Mouse (Mus musculus) neural tube, embryonic 11.5 days (tissue): Measurements from ENCODE around the gene Sept6. TPM values are rescaled to one million over a fixed set of nuclear protein-coding genes. Genes with fewer than 3 reads are reported as not detected.

Experiments used
- ATAC-seq: fragments of 200-750 bp; cut with Nextera tagmentation; 2 replicates; pipeline ENCODE4 v1.8.0; 2017; ENCODE audit warnings: moderate number of reproducible peaks, mild to moderate bottlenecking, moderate TSS enrichment, moderate library complexity; ENCODE audit not compliant: insufficient read depth, low FRiP score, low TSS enrichment
- DNase-seq: peaks from one replicate; pipeline ENCODE4 v3.0.0-alpha.2; 2015; ENCODE audit warnings: low spot score
- H3K27ac ChIP-seq: fragments of 300-500 bp; sonication (generic); 2 replicates; pipeline ENCODE4 v1.5.1; 2014; ENCODE audit warnings: low read depth, mild to moderate bottlenecking, low read length
- H3K27me3 ChIP-seq: fragments of 300-500 bp; sonication (generic); 2 replicates; pipeline ENCODE4 v1.6.1; 2014; ENCODE audit warnings: mild to moderate bottlenecking, low read length, mixed read lengths; ENCODE audit not compliant: control insufficient read depth, insufficient read depth
- H3K36me3 ChIP-seq: fragments of 300-500 bp; sonication (generic); 2 replicates; pipeline ENCODE4 v1.6.1; 2014; ENCODE audit warnings: mild to moderate bottlenecking, low read length, moderate library complexity, mixed read lengths; ENCODE audit not compliant: control insufficient read depth, insufficient read depth
- H3K4me1 ChIP-seq: fragments of 300-500 bp; sonication (generic); 2 replicates; pipeline ENCODE4 v1.6.1; 2014; ENCODE audit warnings: low read length, mixed read lengths; ENCODE audit not compliant: control insufficient read depth, insufficient read depth
- H3K4me2 ChIP-seq: fragments of 300-500 bp; sonication (generic); 2 replicates; pipeline ENCODE4 v1.6.1; 2014; ENCODE audit warnings: low read depth, mild to moderate bottlenecking, moderate library complexity
- H3K4me3 ChIP-seq: fragments of 300-500 bp; sonication (generic); 2 replicates; pipeline ENCODE4 v1.5.1; 2014; ENCODE audit warnings: low read depth, low read length
- H3K9ac ChIP-seq: fragments of 300-500 bp; sonication (generic); 2 replicates; pipeline ENCODE4 v1.6.1; 2014; ENCODE audit warnings: mild to moderate bottlenecking, low read length
- H3K9me3 ChIP-seq: fragments of 300-500 bp; sonication (generic); 2 replicates; pipeline ENCODE4 v1.6.1; 2016; ENCODE audit warnings: low read length; ENCODE audit not compliant: control insufficient read depth
- WGBS: fragments of 180-500 bp; shearing (Covaris S2); extraction: QIAGEN DNeasy Blood & Tissue Kit; methylation state at CpG from one replicate; pipeline ENCODE4 v1.1.7; 2014; 5-methylcytosine and 5-hydroxymethylcytosine counted together
- polyA plus RNA-seq: library from polyadenylated mRNA; unstranded; fragments of >200 nt; fragmentation: Nextera tagmentation; extraction: Ambion mirVana; gene quantifications from 2 replicates; pipeline ENCODE4 v1.2.1, GENCODE M21; 2014

The Sept6 gene
- polyA plus RNA-seq, 1 experiment from 2014 or later = 59.3 TPM

- ATAC-seq (no peak), DNase-seq (no peak)
- 91% methylated on average over 7 of the region's 7 CpGs for WGBS
- Histone ChIP-seq H3K9ac (no peak overlapping the region), H3K9me3 (no peaks in the 10 kb centered on the region), H3K27me3 (no peaks in the 10 kb centered on the region), H3K36me3 (no peaks in the 10 kb centered on the region), H3K4me2 (no peak overlapping the region), H3K4me3 (no peak overlapping the region), H3K27ac (no peak overlapping the region), H3K4me1 (no peaks in the 10 kb centered on the region)
These were observed 14.6 kb downstream of the Sept6 start for GRCm38 (mm10) chrX:36976980-36977379.

DNA sequence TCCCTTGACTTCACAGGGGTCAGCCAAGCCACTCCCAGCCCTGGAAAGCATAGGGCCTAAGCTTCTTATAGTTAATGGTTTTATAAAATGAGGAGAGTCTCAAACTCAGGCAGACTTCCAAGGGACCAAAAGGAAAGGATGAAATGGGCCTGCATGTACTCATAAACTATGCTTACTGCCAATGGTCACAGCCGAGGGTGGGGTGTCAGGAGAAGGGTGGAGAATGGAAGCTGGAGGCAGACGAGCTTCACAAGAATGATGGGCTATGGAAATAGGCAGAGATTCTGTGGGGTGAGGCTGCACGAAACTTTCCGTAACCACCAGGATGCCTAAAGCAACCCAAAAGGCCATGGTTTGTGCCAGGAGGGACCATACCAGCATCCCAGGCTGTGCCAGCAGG lies 15.3 kb downstream of the Sept6 start:
- DNase-seq = no peak
- 83% methylated on average over 4 of the region's 4 CpGs for WGBS
- no peaks in the 10 kb centered on the region for H3K36me3 ChIP-seq

GRCm38 (mm10) chrX:36974905-36975304 lies 16.7 kb downstream of the Sept6 start:
- H3K4me2 ChIP-seq = no peak overlapping the region
- DNase-seq = no peak
- no peak overlapping the region for H3K27ac ChIP-seq
- H3K4me1 ChIP-seq = no peaks in the 10 kb centered on the region
- H3K4me3 ChIP-seq = no peak overlapping the region
- ATAC-seq = no peak
- H3K9me3 ChIP-seq = no peaks in the 10 kb centered on the region
- H3K9ac ChIP-seq = no peak overlapping the region
- 63% methylated on average over 5 of the region's 5 CpGs for WGBS
- H3K36me3 ChIP-seq = no peaks in the 10 kb centered on the region
- H3K27me3 ChIP-seq = no peaks in the 10 kb centered on the region

More for the DNA sequence above, 15.3 kb downstream of the Sept6 start:
- Histone ChIP-seq H3K27me3 (no peaks in the 10 kb centered on the region), H3K4me1 (no peaks in the 10 kb centered on the region), H3K4me2 (no peak overlapping the region), H3K9me3 (no peaks in the 10 kb centered on the region), H3K9ac (no peak overlapping the region), H3K4me3 (no peak overlapping the region), H3K27ac (no peak overlapping the region)
- ATAC-seq = no peak

DNA sequence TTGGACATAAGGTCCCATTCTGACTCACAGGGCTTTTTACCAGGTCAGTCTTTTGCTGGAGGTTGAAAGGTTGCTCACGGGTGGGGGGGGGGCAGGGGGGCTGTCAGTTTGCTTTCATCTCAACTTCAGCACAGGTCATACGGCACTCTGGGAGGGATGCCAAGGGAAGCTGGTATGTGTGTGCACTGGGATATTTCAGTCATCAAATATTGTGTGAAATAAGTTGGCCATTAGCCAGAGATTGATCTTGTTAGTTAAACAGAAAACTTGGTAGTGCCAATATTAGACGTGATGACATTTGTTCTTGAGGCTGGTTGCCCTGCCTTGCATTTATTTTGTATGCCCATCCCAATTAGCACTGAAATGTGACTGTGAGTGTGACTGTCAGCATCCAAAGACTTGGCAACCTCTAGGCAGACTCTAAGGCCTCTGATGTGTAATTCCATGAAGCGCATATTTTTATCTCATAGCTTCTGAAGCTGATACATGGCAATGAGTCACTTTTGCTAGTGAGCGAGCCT lies 18.6 kb downstream of the Sept6 start:
- Histone ChIP-seq H3K4me1 (no peaks in the 10 kb centered on the region), H3K4me3 (no peak overlapping the region), H3K36me3 (no peaks in the 10 kb centered on the region), H3K9me3 (no peaks in the 10 kb centered on the region), H3K27me3 (no peaks in the 10 kb centered on the region), H3K4me2 (no peak overlapping the region), H3K9ac (no peak overlapping the region), H3K27ac (no peak overlapping the region)
- 92% methylated on average over 5 of the region's 5 CpGs for WGBS
- DNase-seq (no peak), ATAC-seq (no peak)

DNA sequence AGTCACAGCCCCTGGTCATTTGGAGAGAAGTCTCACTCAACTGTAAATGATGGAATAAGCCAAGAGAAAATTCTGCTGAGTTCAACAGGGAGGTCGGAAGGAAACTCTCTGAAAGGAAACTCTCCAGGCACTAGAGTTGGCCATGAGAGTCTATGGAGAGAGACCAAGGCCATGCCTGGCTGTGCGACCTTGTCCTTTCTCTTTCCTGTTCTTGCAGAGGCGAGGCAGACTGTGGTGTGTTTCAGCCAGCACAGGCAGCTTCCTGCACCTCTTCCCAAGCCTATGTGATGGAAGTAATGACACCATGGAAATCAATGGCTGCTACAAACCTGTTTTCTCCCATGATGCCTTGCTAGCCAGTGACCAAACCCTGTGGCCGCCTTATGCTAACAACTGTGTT lies 20.4 kb downstream of the Sept6 start:
- H3K4me2 ChIP-seq = no peak overlapping the region
- H3K4me3 ChIP-seq = no peak overlapping the region
- ATAC-seq = no peak
- H3K27me3 ChIP-seq = no peaks in the 10 kb centered on the region
- H3K4me1 ChIP-seq = no peaks in the 10 kb centered on the region
- H3K27ac ChIP-seq = no peak overlapping the region
- no peak for DNase-seq
- no peaks in the 10 kb centered on the region for H3K9me3 ChIP-seq
- 86% methylated on average over 4 of the region's 4 CpGs for WGBS
- H3K9ac ChIP-seq = no peak overlapping the region
- H3K36me3 ChIP-seq = no peaks in the 10 kb centered on the region

- 48% methylated on average over 4 of the region's 4 CpGs for WGBS
These were observed 22.1 kb downstream of the Sept6 start for GRCm38 (mm10) chrX:36969501-36969900.

GRCm38 (mm10) chrX:36956674-36957073 lies 34.9 kb downstream of the Sept6 start:
- Histone ChIP-seq H3K9me3 (no peaks in the 10 kb centered on the region), H3K36me3 (no peaks in the 10 kb centered on the region), H3K4me2 (no peak overlapping the region), H3K9ac (no peak overlapping the region), H3K27ac (no peak overlapping the region), H3K4me3 (no peak overlapping the region), H3K27me3 (no peaks in the 10 kb centered on the region), H3K4me1 (no peaks in the 10 kb centered on the region)
- DNase-seq (no peak), ATAC-seq (no peak)
- 91% methylated on average over 2 of the region's 2 CpGs for WGBS

More at GRCm38 (mm10) chrX:36969501-36969900, 22.1 kb downstream of the Sept6 start:
- H3K27me3 ChIP-seq = no peaks in the 10 kb centered on the region
- ATAC-seq (no peak), DNase-seq (no peak)
- no peak overlapping the region for H3K4me2 ChIP-seq
- H3K4me3 ChIP-seq = no peak overlapping the region
- no peak overlapping the region for H3K27ac ChIP-seq
- no peak overlapping the region for H3K9ac ChIP-seq
- no peaks in the 10 kb centered on the region for H3K36me3 ChIP-seq
- no peaks in the 10 kb centered on the region for H3K4me1 ChIP-seq
- no peaks in the 10 kb centered on the region for H3K9me3 ChIP-seq

DNA sequence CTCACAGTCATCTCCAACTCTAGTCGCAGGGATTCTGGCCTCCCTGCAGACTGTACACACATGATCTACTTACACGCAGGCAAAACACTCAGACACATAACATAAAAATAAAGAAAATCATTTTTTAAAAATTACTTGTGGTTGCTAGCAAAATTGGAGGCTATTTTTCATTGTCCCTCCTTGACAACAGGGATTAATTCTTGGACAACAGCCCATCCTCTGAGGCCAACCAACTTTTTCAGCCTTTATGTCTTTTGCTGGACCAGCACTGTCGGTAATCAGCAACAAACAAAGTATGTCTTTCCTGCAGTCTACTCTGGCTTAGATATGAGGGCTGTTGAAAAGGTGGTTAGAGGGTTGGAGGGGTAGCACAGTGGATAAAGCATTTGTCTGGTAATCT lies 50.5 kb downstream of the Sept6 start:
- 90% methylated on average over 3 of the region's 3 CpGs for WGBS
- Histone ChIP-seq H3K4me3 (no peak overlapping the region), H3K4me1 (no peaks in the 10 kb centered on the region), H3K9ac (no peak overlapping the region), H3K4me2 (no peak overlapping the region), H3K27ac (no peak overlapping the region), H3K9me3 (no peaks in the 10 kb centered on the region), H3K27me3 (no peaks in the 10 kb centered on the region), H3K36me3 (no peaks in the 10 kb centered on the region)
- ATAC-seq = no peak
- no peak for DNase-seq

DNA sequence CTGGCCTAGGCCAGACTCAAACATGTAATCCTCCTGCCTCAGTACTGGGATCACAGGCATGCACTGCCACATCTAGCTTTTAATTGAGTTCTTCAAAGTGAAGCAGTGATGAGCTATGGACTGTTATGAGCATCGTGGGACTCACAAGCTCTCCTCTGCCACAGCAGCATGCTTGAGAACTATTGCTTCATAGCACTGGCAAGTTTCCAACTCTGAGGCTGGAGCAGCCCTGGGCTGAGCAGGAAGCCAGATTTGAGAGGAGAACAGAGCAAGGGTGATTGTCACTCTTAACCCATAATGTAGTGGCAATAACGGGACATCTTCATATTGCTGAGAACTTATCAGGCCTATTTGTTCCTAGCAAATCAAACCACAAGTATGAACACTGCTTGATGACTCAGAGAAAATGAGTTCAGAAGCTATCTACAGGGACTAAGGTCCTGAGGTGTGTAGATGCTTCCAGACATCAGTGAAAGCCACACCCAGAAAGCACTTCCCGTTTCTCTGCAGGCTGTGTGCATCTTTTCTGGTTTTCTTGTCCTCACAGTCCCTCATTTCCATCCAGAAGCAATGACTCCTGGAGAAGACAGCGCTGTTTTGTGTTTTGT lies 51.7 kb downstream of the Sept6 start:
- ATAC-seq = no peak
- no peak overlapping the region for H3K4me3 ChIP-seq
- no peak overlapping the region for H3K27ac ChIP-seq
- 89% methylated on average over 4 of the region's 4 CpGs for WGBS
- H3K4me2 ChIP-seq = no peak overlapping the region
- no peaks in the 10 kb centered on the region for H3K27me3 ChIP-seq
- no peaks in the 10 kb centered on the region for H3K9me3 ChIP-seq
- H3K9ac ChIP-seq = no peak overlapping the region
- no peaks in the 10 kb centered on the region for H3K4me1 ChIP-seq
- no peaks in the 10 kb centered on the region for H3K36me3 ChIP-seq
- DNase-seq = no peak
